Mouse (Mus musculus) embryonic fibroblast, embryonic 13.5 days (primary cell): ENCODE measurements around the gene Neurod1. TPM values are rescaled to one million over a fixed set of nuclear protein-coding genes. Genes with fewer than 3 reads are reported as not detected.

ENCODE experiments used
- H3K27ac ChIP-seq: 2 replicates; pipeline ENCODE4 v1.5.1; 2012; ENCODE audit warnings: low read length, control low read depth, inconsistent platforms; ENCODE audit not compliant: insufficient read depth
- H3K4me1 ChIP-seq: 2 replicates; pipeline ENCODE4 v1.6.1; 2011; ENCODE audit warnings: low read length; ENCODE audit not compliant: control insufficient read depth, insufficient read depth
- H3K4me3 ChIP-seq: 2 replicates; pipeline ENCODE4 v1.5.1; 2011; ENCODE audit warnings: mild to moderate bottlenecking, control low read depth, low read length; ENCODE audit not compliant: insufficient read depth
- CTCF ChIP-seq: IDR thresholded peaks from 2 replicates; pipeline ENCODE4 v1.5.1; 2011; ENCODE audit warnings: mild to moderate bottlenecking, control low read depth, low read length, moderate library complexity, borderline replicate concordance; ENCODE audit not compliant: insufficient read depth
- POLR2A ChIP-seq: IDR thresholded peaks from 2 replicates; pipeline ENCODE4 v1.6.1; 2011; ENCODE audit warnings: low read depth, mild to moderate bottlenecking, control low read depth, low read length, moderate library complexity
- polyA plus RNA-seq: library from polyadenylated mRNA; stranded (reverse); fragments of >200 nt; gene quantifications from 2 replicates; pipeline ENCODE4 v1.2.4, GENCODE M21; 2011; ENCODE audit warnings: low read depth; ENCODE audit not compliant: missing spikeins, insufficient read length

Gene Neurod1
- polyA plus RNA-seq, 1 experiment: not detected

DNA sequence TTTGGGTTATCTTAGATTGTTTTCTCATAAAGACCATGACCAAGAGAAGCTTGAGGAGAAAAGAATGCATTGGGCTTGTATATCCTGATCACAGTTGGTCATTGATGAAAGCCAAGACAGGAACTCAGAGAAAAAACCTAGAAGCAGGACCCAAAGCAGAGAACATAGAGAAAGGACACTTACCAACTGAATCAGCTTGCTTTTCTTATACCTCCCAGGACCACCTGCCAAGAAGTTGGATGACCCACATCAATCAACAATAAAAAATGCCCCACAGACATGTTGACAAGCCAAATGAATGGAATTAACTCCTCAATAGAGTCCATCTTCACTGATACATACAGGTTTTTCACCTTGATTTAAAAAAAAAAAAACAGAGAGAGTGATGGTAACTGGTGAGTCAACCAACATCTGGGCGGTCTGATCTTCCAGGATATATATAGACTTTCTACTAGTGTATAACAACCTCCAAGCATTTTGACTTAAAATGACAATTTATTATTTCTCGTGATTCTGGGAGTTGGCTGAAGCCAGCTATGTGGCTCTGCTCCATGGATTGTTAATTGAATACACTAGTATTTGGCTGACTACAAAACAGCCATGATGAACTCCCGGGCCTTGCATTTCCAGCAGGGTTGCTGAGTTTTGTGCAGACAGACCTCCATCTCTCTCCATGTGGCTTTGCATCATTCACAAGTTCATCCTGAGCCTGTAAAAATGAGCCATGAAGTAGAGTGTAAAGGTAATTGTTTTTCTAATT, 12.5 kb downstream of the Neurod1 start:
- Histone ChIP-seq H3K27ac (no peak overlapping the region), H3K4me3 (no peak overlapping the region), H3K4me1 (no peaks in the 10 kb centered on the region)
- no peak for TF ChIP-seq POLR2A
- no peak for TF ChIP-seq CTCF

DNA sequence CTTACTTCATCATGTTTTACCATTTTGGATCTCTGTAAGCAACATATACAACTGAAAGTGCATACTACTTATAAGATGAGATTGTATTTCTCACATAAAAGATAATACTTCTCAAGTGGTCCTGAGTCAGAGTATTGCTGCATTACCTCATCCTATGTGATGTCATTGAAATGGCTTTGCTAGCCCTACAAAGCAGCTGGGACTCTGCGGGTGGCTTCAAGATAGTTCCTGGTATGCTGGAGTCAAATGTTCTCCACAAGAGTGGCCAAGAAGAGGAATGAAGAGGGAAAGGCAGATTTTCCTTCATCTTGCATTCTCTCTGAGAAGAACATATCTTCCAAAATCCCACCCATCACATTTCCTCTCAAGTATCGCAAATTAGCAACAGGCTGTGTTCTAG, 13.2 kb downstream of the Neurod1 start:
- TF ChIP-seq CTCF (no peak), POLR2A (no peak)
- no peak overlapping the region for H3K4me3 ChIP-seq
- no peak overlapping the region for H3K27ac ChIP-seq
- no peaks in the 10 kb centered on the region for H3K4me1 ChIP-seq

DNA sequence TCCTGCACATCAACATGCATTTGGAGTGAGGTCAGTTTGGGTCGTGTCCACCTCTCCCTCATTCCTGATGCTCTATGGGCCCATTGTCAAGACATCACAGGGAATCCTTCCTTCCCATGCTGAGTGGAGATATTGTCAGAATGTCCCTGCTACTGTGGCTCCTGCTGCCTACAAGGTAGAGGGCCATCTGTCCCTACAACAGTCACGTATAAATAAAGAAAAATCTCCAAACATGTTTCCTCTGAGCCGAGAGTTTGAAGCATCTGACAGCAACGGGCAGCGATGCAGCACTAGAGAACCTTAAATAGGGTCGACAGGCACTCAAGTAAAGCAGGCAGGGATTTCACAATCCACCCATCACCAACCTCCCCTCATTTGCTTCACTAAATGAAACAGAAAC, 13.6 kb downstream of the Neurod1 start:
- H3K4me3 ChIP-seq: no peak overlapping the region
- H3K27ac ChIP-seq: no peak overlapping the region
- no peaks in the 10 kb centered on the region for H3K4me1 ChIP-seq
- TF ChIP-seq POLR2A (no peak), CTCF (no peak)

DNA sequence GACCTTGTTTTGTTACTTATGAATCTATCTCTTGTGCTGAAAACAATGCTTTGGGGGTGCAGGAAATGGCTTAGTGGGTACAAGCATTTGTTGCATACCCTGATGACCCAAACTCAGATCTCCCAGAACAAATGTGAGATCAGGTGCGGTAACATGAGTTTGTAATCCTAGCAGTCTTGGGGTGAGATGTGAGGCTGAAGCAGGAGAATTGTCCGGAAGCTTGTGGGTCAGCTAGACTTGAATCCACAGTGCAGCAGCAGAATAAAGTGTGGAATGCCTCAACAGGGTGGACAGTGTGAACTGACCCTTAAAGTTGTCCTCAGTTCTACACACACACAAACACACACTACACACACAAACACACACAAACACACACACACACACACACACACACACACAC, 14.3 kb downstream of the Neurod1 start:
- no peak overlapping the region for H3K4me3 ChIP-seq
- no peak overlapping the region for H3K27ac ChIP-seq
- H3K4me1 ChIP-seq: no peaks in the 10 kb centered on the region
- no peak for TF ChIP-seq CTCF
- TF ChIP-seq POLR2A: no peak

- no peak for TF ChIP-seq POLR2A
- no peak for TF ChIP-seq CTCF
- Histone ChIP-seq H3K4me1 (peaks cover 2% of the 10 kb centered on the region), H3K27ac (no peak overlapping the region), H3K4me3 (no peak overlapping the region)
Measured at GRCm38 (mm10) chr2:79430061-79430460, 26.5 kb downstream of the Neurod1 start.

DNA sequence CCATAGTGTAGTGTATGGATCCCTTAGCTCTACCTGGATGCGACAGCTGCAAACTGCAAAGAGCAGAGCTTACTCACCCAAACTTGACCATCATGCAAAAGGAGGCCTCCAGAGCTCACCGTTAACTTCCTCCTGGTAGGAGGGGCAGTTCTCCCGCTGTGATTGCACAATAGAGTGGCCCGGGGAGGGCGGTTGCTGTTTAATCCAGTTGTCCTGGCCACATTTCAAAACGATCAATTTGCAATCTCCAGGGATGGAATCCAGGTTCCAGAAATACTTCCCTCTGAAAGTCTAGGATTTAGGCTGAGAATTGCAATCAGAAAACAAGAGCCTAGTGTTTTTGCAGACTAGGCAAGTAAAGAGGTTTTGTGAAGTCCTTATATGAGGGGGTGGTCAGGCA, 26.9 kb downstream of the Neurod1 start:
- Histone ChIP-seq H3K4me3 (no peak overlapping the region), H3K4me1 (peaks cover 2% of the 10 kb centered on the region), H3K27ac (no peak overlapping the region)
- TF ChIP-seq CTCF (no peak), POLR2A (no peak)

- Histone ChIP-seq H3K27ac (no peak overlapping the region), H3K4me1 (peaks cover 2% of the 10 kb centered on the region), H3K4me3 (peak overlapping the region; percentile 67)
- TF ChIP-seq POLR2A: no peak
- no peak for TF ChIP-seq CTCF
Measured at GRCm38 (mm10) chr2:79429108-79429507, 27.4 kb downstream of the Neurod1 start.

GRCm38 (mm10) chr2:79428569-79429104, 27.9 kb downstream of the Neurod1 start:
- Histone ChIP-seq H3K4me1 (peaks cover 2% of the 10 kb centered on the region), H3K27ac (no peak overlapping the region), H3K4me3 (peak overlapping the region; percentile 67)
- TF ChIP-seq CTCF: no peak
- no peak for TF ChIP-seq POLR2A

GRCm38 (mm10) chr2:79428022-79428421, 28.5 kb downstream of the Neurod1 start:
- TF ChIP-seq POLR2A (no peak), CTCF (no peak)
- no peak overlapping the region for H3K27ac ChIP-seq
- H3K4me1 ChIP-seq: peaks cover 2% of the 10 kb centered on the region
- H3K4me3 ChIP-seq: no peak overlapping the region

DNA sequence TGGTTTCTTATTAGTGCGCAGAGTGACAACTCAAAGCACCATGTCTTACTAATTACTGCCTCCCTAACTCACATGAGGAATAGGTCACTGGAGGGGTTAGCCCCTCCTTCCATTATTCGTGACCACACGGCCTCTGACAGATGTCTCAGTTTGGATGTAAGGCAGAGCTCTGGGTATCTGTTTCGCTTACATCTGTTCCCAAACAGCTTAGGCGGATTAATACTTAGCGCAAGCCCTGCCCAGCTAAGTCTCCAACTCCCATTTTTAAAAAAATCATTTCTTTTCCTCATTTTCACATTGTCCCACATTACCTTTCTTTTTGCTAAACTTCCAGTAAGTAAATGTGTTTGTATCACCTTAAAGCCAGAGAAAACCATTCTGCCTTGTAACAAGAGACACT, 34.9 kb downstream of the Neurod1 start:
- H3K4me1 ChIP-seq: no peaks in the 10 kb centered on the region
- no peak overlapping the region for H3K4me3 ChIP-seq
- TF ChIP-seq CTCF: no peak
- H3K27ac ChIP-seq: no peak overlapping the region

DNA sequence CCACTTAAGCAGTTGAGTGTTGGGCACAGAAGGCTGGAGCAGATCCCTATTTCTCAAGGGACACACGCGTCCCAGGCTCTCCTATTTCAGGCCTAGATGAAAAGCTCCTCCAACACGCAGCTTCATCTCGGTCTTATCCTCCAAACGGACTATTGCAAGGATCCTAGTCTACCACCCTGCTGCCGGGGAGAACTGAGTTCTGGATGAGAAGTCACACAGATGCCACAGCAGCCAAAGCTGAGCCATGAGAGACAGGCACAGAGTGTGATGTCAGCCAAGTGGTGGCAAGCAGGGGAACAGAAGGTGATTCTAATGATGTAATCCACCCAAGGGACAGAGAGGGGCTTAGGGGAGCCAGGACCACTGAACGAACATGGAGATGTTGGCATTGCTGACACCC, 42.0 kb downstream of the Neurod1 start:
- Histone ChIP-seq H3K4me1 (no peaks in the 10 kb centered on the region), H3K4me3 (no peak overlapping the region), H3K27ac (no peak overlapping the region)
- TF ChIP-seq POLR2A (no peak), CTCF (no peak)
